Mouse (Mus musculus) ES-E14 (cell line): ENCODE data around the gene Them5. TPM values are rescaled to one million over a fixed set of nuclear protein-coding genes. Genes with fewer than 3 reads are reported as not detected.

ENCODE experiments used
- DNase-seq: peaks from one replicate; pipeline ENCODE4 v3.0.0-alpha.2; 2013; ENCODE audit warnings: low read depth, low spot score
- H3K27ac ChIP-seq: 2 replicates; pipeline ENCODE4 v1.5.1; 2012; ENCODE audit warnings: low read depth, mild to moderate bottlenecking, low read length, moderate library complexity, mixed read lengths; ENCODE audit not compliant: poor library complexity, insufficient read depth, severe bottlenecking
- H3K36me3 ChIP-seq: 2 replicates; pipeline ENCODE4 v1.6.1; 2012; ENCODE audit warnings: mild to moderate bottlenecking, low read length, moderate library complexity, mixed read lengths; ENCODE audit not compliant: control insufficient read depth, poor library complexity, insufficient read depth, severe bottlenecking
- H3K4me1 ChIP-seq, 2 experiments: fragments of 150-350 bp in 1 of 2; sonication (generic) in 1 of 2; 2 replicates each; pipeline ENCODE4 v1.6.1; 2012; ENCODE audit warnings: low read length in 2 of 2, mild to moderate bottlenecking in 1 of 2, mixed read lengths in 1 of 2; ENCODE audit not compliant: control insufficient read depth in 2 of 2, insufficient read depth in 2 of 2, poor library complexity in 1 of 2
- H3K4me3 ChIP-seq, 2 experiments: fragments of 150-350 bp in 1 of 2; sonication (generic) in 1 of 2; 2 replicates each; pipeline ENCODE4 v1.5.1; 2012; ENCODE audit warnings: low read length in 2 of 2, low read depth in 1 of 2, mild to moderate bottlenecking in 1 of 2, mixed read lengths in 1 of 2; ENCODE audit not compliant: insufficient read depth in 1 of 2, poor library complexity in 1 of 2, severe bottlenecking in 1 of 2
- H3K9ac ChIP-seq: 2 replicates; pipeline ENCODE4 v1.6.1; 2012; ENCODE audit warnings: low read depth, mild to moderate bottlenecking, low read length, mixed read lengths; ENCODE audit not compliant: poor library complexity, insufficient read depth, severe bottlenecking
- H3K9me3 ChIP-seq: fragments of 150-350 bp; sonication (generic); 2 replicates; pipeline ENCODE4 v1.6.1; 2012; ENCODE audit warnings: low read depth, mild to moderate bottlenecking, low read length; ENCODE audit not compliant: control insufficient read depth, insufficient read depth
- CHD2 ChIP-seq: IDR thresholded peaks from 2 replicates; pipeline ENCODE4 v1.6.1; 2014; ENCODE audit warnings: mild to moderate bottlenecking, low read depth, low read length, inconsistent platforms
- HCFC1 ChIP-seq: IDR thresholded peaks from 2 replicates; pipeline ENCODE4 v1.6.1; 2012; ENCODE audit warnings: low read length, inconsistent platforms, borderline replicate concordance; ENCODE audit not compliant: insufficient read depth
- MAFK ChIP-seq: IDR thresholded peaks from 2 replicates; pipeline ENCODE4 v1.6.1; 2014; ENCODE audit warnings: mild to moderate bottlenecking, low read depth, low read length, inconsistent platforms; ENCODE audit not compliant: insufficient read depth
- ZC3H11A ChIP-seq: IDR thresholded peaks from 2 replicates; pipeline ENCODE4 v1.6.1; 2012; ENCODE audit warnings: low read depth, mild to moderate bottlenecking, inconsistent platforms, low read length, borderline replicate concordance
- ZNF384 ChIP-seq: IDR thresholded peaks from 2 replicates; pipeline ENCODE4 v1.6.1; 2012; ENCODE audit warnings: low read depth, low read length, inconsistent platforms
- in situ Hi-C, 2 experiments: fragments of 600-800 bp; cut with MboI; formaldehyde crosslinking; loops; one replicate each; pipeline ENCODE4 v1.15.1; 2025; ENCODE audit warnings: low sequenced_read_pairs in 2 of 2, inconsistent platforms in 1 of 2; ENCODE audit not compliant: unreplicated experiment in 2 of 2
- total RNA-seq: library from RNA; depleted of rRNA; stranded (reverse); fragments of 300-350 nt; gene quantifications from 2 replicates; pipeline ENCODE4 v1.2.3, GENCODE M21; 2012

The Them5 gene
- total RNA-seq, 1 experiment, result 0.36 TPM

- peak overlapping the region; percentile 43 to 44; a peak in 3 of 4 replicates for H3K4me3 ChIP-seq
- peaks cover 0 to 19% of the 10 kb centered on the region in 2 experiments for H3K4me1 ChIP-seq
- H3K9ac ChIP-seq, result no peak overlapping the region
- TF ChIP-seq MAFK (no peak), HCFC1 (no peak), ZC3H11A (no peak), CHD2 (no peak), ZNF384 (no peak)
- H3K9me3 ChIP-seq, result no peaks in the 10 kb centered on the region
- in situ Hi-C loops, result no loop called here
- no peaks in the 10 kb centered on the region for H3K36me3 ChIP-seq
- DNase-seq, result no peak
- H3K27ac ChIP-seq, result no peak overlapping the region
These were observed 31.2 kb downstream of the Them5 start for GRCm38 (mm10) chr3:94373090-94373489.

- no peak overlapping the region for H3K9ac ChIP-seq
- peaks cover 0 to 19% of the 10 kb centered on the region in 2 experiments for H3K4me1 ChIP-seq
- no peak for DNase-seq
- in situ Hi-C loops, result no loop called here
- H3K9me3 ChIP-seq, result no peaks in the 10 kb centered on the region
- H3K4me3 ChIP-seq, result no peak overlapping the region; a peak in 1 of 4 replicates
- H3K27ac ChIP-seq, result no peak overlapping the region
- H3K36me3 ChIP-seq, result no peaks in the 10 kb centered on the region
- TF ChIP-seq CHD2 (no peak), ZC3H11A (no peak), MAFK (no peak), ZNF384 (no peak), HCFC1 (no peak)
These were observed 31.7 kb downstream of the Them5 start for GRCm38 (mm10) chr3:94373597-94374011.

- Histone ChIP-seq H3K9me3 (no peaks in the 10 kb centered on the region), H3K4me3 (no peak overlapping the region), H3K27ac (no peak overlapping the region), H3K36me3 (no peaks in the 10 kb centered on the region), H3K4me1 (peaks cover 0 to 19% of the 10 kb centered on the region in 2 experiments), H3K9ac (no peak overlapping the region)
- no peak for DNase-seq
- TF ChIP-seq MAFK (no peak), CHD2 (no peak)
- in situ Hi-C loops, result no loop called here
These were observed 32.7 kb downstream of the Them5 start for GRCm38 (mm10) chr3:94374636-94375035.

- in situ Hi-C loops, result no loop called here
- DNase-seq, result no peak
- Histone ChIP-seq H3K4me3 (no peak overlapping the region), H3K9ac (no peak overlapping the region), H3K4me1 (peaks cover 0 to 19% of the 10 kb centered on the region in 2 experiments), H3K36me3 (no peaks in the 10 kb centered on the region), H3K27ac (no peak overlapping the region), H3K9me3 (no peaks in the 10 kb centered on the region)
- no peak for TF ChIP-seq HCFC1
- no peak for TF ChIP-seq ZNF384
These were observed 33.2 kb downstream of the Them5 start for GRCm38 (mm10) chr3:94375146-94375545.

- Histone ChIP-seq H3K4me3 (no peak overlapping the region), H3K36me3 (no peaks in the 10 kb centered on the region), H3K4me1 (peaks cover 0 to 19% of the 10 kb centered on the region in 2 experiments), H3K9ac (no peak overlapping the region), H3K27ac (no peak overlapping the region), H3K9me3 (no peaks in the 10 kb centered on the region)
- DNase-seq, result no peak
- in situ Hi-C loops, result no loop called here
- no peak for TF ChIP-seq HCFC1
- TF ChIP-seq CHD2, result no peak
- no peak for TF ChIP-seq MAFK
- TF ChIP-seq ZC3H11A, result no peak
- no peak for TF ChIP-seq ZNF384
These were observed 34.0 kb downstream of the Them5 start for GRCm38 (mm10) chr3:94375861-94376260.
